ENCODE assay signal across 8 mouse cellular contexts in the genomic region with DNA sequence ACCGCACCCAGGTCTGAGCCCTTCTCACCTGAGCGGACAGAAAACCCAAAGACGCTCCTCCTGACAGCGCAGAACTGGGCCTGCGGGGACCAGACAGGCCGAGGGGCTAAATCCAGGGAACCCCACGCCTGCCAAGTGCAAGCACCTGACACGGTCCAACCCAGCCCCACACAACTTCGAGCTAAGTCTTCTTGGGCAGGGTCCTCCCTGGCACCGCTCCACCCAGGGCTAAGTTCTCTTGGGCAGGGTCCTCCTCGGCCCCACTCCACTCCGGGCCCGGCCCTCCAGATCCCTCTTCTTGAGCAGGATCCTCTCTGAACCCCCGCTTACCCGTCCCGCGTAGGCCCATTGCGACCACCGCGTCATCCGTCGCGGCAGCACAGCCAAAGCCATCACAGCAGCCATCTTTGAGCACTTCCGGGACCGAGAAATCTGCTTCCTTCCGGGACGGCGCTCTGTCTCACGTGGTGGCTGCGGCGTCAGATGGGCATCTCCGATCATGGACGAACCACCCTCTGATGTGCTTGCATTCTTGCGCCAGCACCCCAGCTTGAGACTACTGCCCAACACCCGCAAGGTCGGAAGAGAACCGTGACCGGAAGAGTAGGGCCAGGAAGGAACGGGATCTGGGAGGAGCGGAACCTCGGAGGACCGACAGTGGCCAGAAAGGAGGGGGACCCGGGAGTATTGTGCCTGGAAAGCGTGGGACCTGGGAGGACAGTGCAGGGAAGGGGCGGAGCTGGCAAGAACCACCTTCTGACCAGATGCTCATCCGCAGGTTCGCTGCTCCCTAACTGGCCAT. TPM values are rescaled to one million over a fixed set of nuclear protein-coding genes. Genes with fewer than 3 reads are reported as not detected.
DNase-seq lines count a peak whose midpoint lies in the region; ATAC-seq and TF ChIP-seq lines count a peak whose summit lies in the region.

Gene Surf2, plus strand, starts transcription at position 441 of the 802 bp plus-strand sequence.
Gene Surf1, minus strand, starts transcription at position 604 of the 802 bp plus-strand sequence.

- H3K4me3 ChIP-seq in cortical plate, adult 2 months (ENCODE audit: insufficient read depth, low read length) = peak within 1 kb of the TSS; percentile 59
- peak within 1 kb of the TSS; percentile 74 for H3K4me3 ChIP-seq in hindbrain, postnatal 0 days (ENCODE audit: low read length)
- peak within 1 kb of the TSS; percentile 87 for H3K4me3 ChIP-seq in left cerebral cortex, adult 2 months
- peak within 1 kb of the TSS; percentile 99 for H3K4me3 ChIP-seq in macrophage (ENCODE audit: inconsistent target)

- intact Hi-C loops in left cerebral cortex, adult 2 months (cut with DNase I) = loop anchor here (2.0 to 10.0 kb wide), 2 partner anchors 17 to 109 kb away; partner anchors contain the start of genes Slc2a6 and Surf4

- ATAC-seq in hindbrain, postnatal 0 days = peak; percentile 89

- no peaks in the 10 kb centered on the region for H3K27me3 ChIP-seq in hindbrain, postnatal 0 days (ENCODE audit: insufficient read depth, low read length)

- H3K4me1 ChIP-seq in cortical plate, adult 2 months (ENCODE audit: control insufficient read depth, insufficient read depth, low read length) = peaks cover 9% of the 10 kb centered on the region
- peaks cover 16% of the 10 kb centered on the region for H3K4me1 ChIP-seq in hindbrain, postnatal 0 days (ENCODE audit: insufficient read depth, low read length)

- TF ChIP-seq CTCF in cortical plate, adult 2 months (IDR thresholded peaks at IDR 0.05; ENCODE audit: extremely low read depth, insufficient read depth, low read length) = no peak
- no peak for TF ChIP-seq CTCF in hindbrain, postnatal 0 days (IDR thresholded peaks at IDR 0.05; ENCODE audit: low read depth)
- no peak for TF ChIP-seq CTCF in left cerebral cortex, adult 2 months (IDR thresholded peaks at IDR 0.05)

- 3% methylated on average over 47 of the region's 47 CpGs for WGBS in hindbrain, postnatal 0 days
- 2% methylated on average over 47 of the region's 47 CpGs for WGBS in macrophage (ENCODE audit: missing documents)

- H3K79me2 ChIP-seq in macrophage (ENCODE audit: inconsistent target) = peaks cover 94% of the 10 kb centered on the region

- peak; percentile 90 for TF ChIP-seq POLR2A in cortical plate, adult 2 months (IDR thresholded peaks at IDR 0.05; ENCODE audit: extremely low read depth, insufficient read depth, low read length)

- DNase-seq in ZHBTc4 (ENCODE audit: low read depth, low spot score) = peak; percentile 75
- DNase-seq in gastrocnemius, adult 8-10 months (ENCODE audit: low spot score in 2 of 2) = peak; percentile 63 to 66
- DNase-seq in hindbrain, postnatal 0 days (ENCODE audit: low spot score) = peak; percentile 92
- DNase-seq in left cerebral cortex, adult 2 months (ENCODE audit: extremely low spot score in 1 of 2, low spot score in 2 of 2) = peak; percentile 82 to 83
- DNase-seq in retina, postnatal 7 days (ENCODE audit: low read depth, low spot score) = peak; percentile 71
- DNase-seq in urinary bladder, adult 18-20 months (ENCODE audit: low spot score in 2 of 2) = peak; percentile 69 to 74

- peaks cover 49% of the 10 kb centered on the region for H3K36me3 ChIP-seq in hindbrain, postnatal 0 days (ENCODE audit: insufficient read depth, low read length)
- H3K36me3 ChIP-seq in macrophage (ENCODE audit: inconsistent target) = peaks cover 46% of the 10 kb centered on the region

- 0 out of 2 replicates have a peak within 1 kb of the TSS, but pooled peaks have one; percentile 17 for H3K27ac ChIP-seq in cortical plate, adult 2 months (ENCODE audit: insufficient read depth, low read length)
- H3K27ac ChIP-seq in hindbrain, postnatal 0 days = peak within 1 kb of the TSS; percentile 86
- peak within 1 kb of the TSS; percentile 91 for H3K27ac ChIP-seq in left cerebral cortex, adult 2 months
- peak within 1 kb of the TSS; percentile 85 for H3K27ac ChIP-seq in macrophage

- H3K4me2 ChIP-seq in hindbrain, postnatal 0 days (ENCODE audit: low read depth, low read length) = peak within 1 kb of the TSS; percentile 99

- peak within 1 kb of the TSS; percentile 86 for H3K9ac ChIP-seq in hindbrain, postnatal 0 days (replicated peaks; ENCODE audit: low read length)

- H3K9me3 ChIP-seq in hindbrain, postnatal 0 days (ENCODE audit: low read length) = no peaks in the 10 kb centered on the region

RNA-seq across cellular contexts. Expression of gene Surf2, which starts in this region (rescaled TPM):
- polyA plus RNA-seq in cortical plate, adult 2 months (2012; rRNA removed) = 56.9 and 59.0 TPM in 2 replicates
- total RNA-seq in gastrocnemius, adult 8-10 months (2022) = 10 to 100 TPM in 3 of 4 experiments, 1 to 10 TPM in 1; 9.5 to 14.7 (median 13.0) TPM
- total RNA-seq in hindbrain, postnatal 0 days (2014; rRNA removed) = 16.3 and 24.4 TPM in 2 replicates
- polyA plus RNA-seq in hindbrain, postnatal 0 days (2015; fragmentation: Nextera tagmentation; extraction: Ambion mirVana) = 50.4 and 54.6 TPM in 2 replicates
- total RNA-seq in left cerebral cortex, adult 2 months (2021) = 10 to 100 TPM; 37.8 to 37.9 TPM
- total RNA-seq in macrophage (2018; cell fraction: chromatin; rRNA removed) = 100 to 1,000 TPM in 6 of 26 experiments, 10 to 100 TPM in 20; 41.8 to 130 (median 79.6) TPM
- total RNA-seq in macrophage (2018; cell fraction: cytosol; rRNA removed) = 10 to 100 TPM; 17.6 to 34.4 (median 25.4) TPM
- total RNA-seq in macrophage (2018; cell fraction: nucleus; rRNA removed) = 100 to 1,000 TPM in 1 of 26 experiments, 10 to 100 TPM in 25; 24.2 to 112 (median 63.8) TPM
- 25.6 to 50.5 TPM (median 36.1 TPM) in 3 replicates for polyA plus RNA-seq in macrophage (2018)

RNA-seq across cellular contexts. Expression of gene Surf1, which starts in this region (rescaled TPM):
- polyA plus RNA-seq in cortical plate, adult 2 months (2012; rRNA removed) = 136 and 138 TPM in 2 replicates
- 10 to 100 TPM; 36.3 to 50.3 (median 43.0) TPM for total RNA-seq in gastrocnemius, adult 8-10 months (2022)
- 63.1 and 63.4 TPM in 2 replicates for total RNA-seq in hindbrain, postnatal 0 days (2014; rRNA removed)
- 112 and 117 TPM in 2 replicates for polyA plus RNA-seq in hindbrain, postnatal 0 days (2015; fragmentation: Nextera tagmentation; extraction: Ambion mirVana)
- total RNA-seq in left cerebral cortex, adult 2 months (2021) = 10 to 100 TPM; 96.6 to 97.2 TPM
- 100 to 1,000 TPM in 5 of 26 experiments, 10 to 100 TPM in 21; 41.8 to 113 (median 78.7) TPM for total RNA-seq in macrophage (2018; cell fraction: chromatin; rRNA removed)
- total RNA-seq in macrophage (2018; cell fraction: cytosol; rRNA removed) = 10 to 100 TPM; 51.6 to 97.7 (median 81.3) TPM
- 100 to 1,000 TPM in 1 of 26 experiments, 10 to 100 TPM in 25; 43.1 to 104 (median 63.4) TPM for total RNA-seq in macrophage (2018; cell fraction: nucleus; rRNA removed)
- polyA plus RNA-seq in macrophage (2018) = 55.2 to 73.5 TPM (median 59.6 TPM) in 3 replicates

Comparison
In these comparisons a context has a peak if more than half of its experiments do, and no peak if none do; other contexts are left out.
1. Peak in every context shown above with its lines: DNase-seq, ATAC-seq, H3K4me3 ChIP-seq and H3K27ac ChIP-seq.
2. H3K27ac ChIP-seq: peak in every context shown above with its lines; median percentile 91 in left cerebral cortex, adult 2 months; 86 in hindbrain, postnatal 0 days; 85 in macrophage; 17 in cortical plate, adult 2 months.